Mouse (Mus musculus): ENCODE measurements around the gene B4galt5.

DNA sequence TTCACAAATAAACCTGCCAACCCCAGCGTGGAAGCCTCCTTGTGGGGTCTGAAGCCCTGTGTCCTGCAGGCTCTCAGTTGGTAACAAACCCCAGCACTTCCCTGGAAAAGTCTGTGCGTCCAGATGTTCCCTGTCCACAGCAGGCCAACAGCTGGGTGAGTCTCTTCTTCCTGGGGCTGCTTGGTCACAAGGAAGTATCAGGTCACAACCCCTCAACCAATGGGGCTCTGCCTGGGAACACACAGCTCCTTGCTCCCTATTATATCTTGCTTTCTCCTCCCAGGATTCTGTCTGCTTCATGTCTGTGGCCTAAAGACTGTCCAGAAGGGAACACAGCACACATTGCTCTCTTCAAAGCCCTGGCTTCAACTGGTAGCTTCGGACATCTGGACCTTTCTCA lies 99.4 kb downstream of the B4galt5 start:
- no peak for TF ChIP-seq POLR2A (IDR thresholded peaks at IDR 0.05; ENCODE audit: insufficient read depth, low read length)
- TF ChIP-seq CTCF (IDR thresholded peaks at IDR 0.05; ENCODE audit: low read depth, low read length) = no peak
- TF ChIP-seq EP300 (IDR thresholded peaks at IDR 0.05; ENCODE audit: insufficient read depth, low read depth, low read length) = no peak

All from ES-Bruce4 (cell line).